ENCODE assay signal across 9 mouse cellular contexts in genomic region chr15:101174294-101175130, GRCm38 (mm10). TPM values are rescaled to one million over a fixed set of nuclear protein-coding genes. Genes with fewer than 3 reads are reported as not detected.
A peak's percentile ranks its signal among the peaks of the same experiment; 100 is the strongest.
DNase-seq lines count a peak whose midpoint lies in the region; ATAC-seq and TF ChIP-seq lines count a peak whose summit lies in the region.
"Had no signal": no experiment of that assay in that cellular context is flagged by ENCODE, and none has a peak within 500 bp of the region (broad histone marks: within the 10 kb centered on the region; RNA-seq: fewer than 3 reads in every experiment).

No protein-coding gene starts in this region.

- H3K27me3 ChIP-seq in megakaryocyte, embryonic 14.5 days (replicated peaks), result no peaks in the 10 kb centered on the region
- peaks cover 10% of the 10 kb centered on the region; the same call in 1 of the 2 replicates for H3K27me3 ChIP-seq in hindbrain, embryonic 12.5 days
- H3K27me3 ChIP-seq in lung, postnatal 0 days (replicated peaks; ENCODE audit: insufficient read depth, low read length), result no peaks in the 10 kb centered on the region

- WGBS in hindbrain, embryonic 12.5 days, result 2% methylated on average over 33 of the region's 46 CpGs
- 4% methylated on average over 20 of the region's 46 CpGs for WGBS in lung, postnatal 0 days

- peak; percentile 58 to 73 for DNase-seq in cerebellum, postnatal 25 days
- no peak for DNase-seq in lung, postnatal 0 days (ENCODE audit: low spot score)
- DNase-seq in thymus, postnatal 0 days (ENCODE audit: low spot score), result peak; percentile 41
- no peak for DNase-seq in urinary bladder, adult 2 months (ENCODE audit: low spot score)
- no peak for DNase-seq in embryo, embryonic 11 days

- H3K9me3 ChIP-seq in megakaryocyte, embryonic 14.5 days, result no peaks in the 10 kb centered on the region
- H3K9me3 ChIP-seq in hindbrain, embryonic 12.5 days (replicated peaks), result no peaks in the 10 kb centered on the region
- H3K9me3 ChIP-seq in lung, postnatal 0 days (ENCODE audit: low read length), result no peaks in the 10 kb centered on the region

- no peak for TF ChIP-seq CTCF in lung, postnatal 0 days (IDR thresholded peaks at IDR 0.05)

- H3K27ac ChIP-seq in hindbrain, embryonic 12.5 days, result peak overlapping the region; percentile 91
- peak overlapping the region; percentile 93 for H3K27ac ChIP-seq in lung, postnatal 0 days (ENCODE audit: low read length)

- H3K4me2 ChIP-seq in hindbrain, embryonic 12.5 days (replicated peaks), result peak overlapping the region; percentile 93
- peak overlapping the region; percentile 81 for H3K4me2 ChIP-seq in lung, postnatal 0 days (replicated peaks; ENCODE audit: low read depth, low read length)

- peaks cover 12% of the 10 kb centered on the region for H3K36me3 ChIP-seq in megakaryocyte, embryonic 14.5 days (replicated peaks; ENCODE audit: low read length)
- no peaks in the 10 kb centered on the region for H3K36me3 ChIP-seq in hindbrain, embryonic 12.5 days
- H3K36me3 ChIP-seq in lung, postnatal 0 days (ENCODE audit: insufficient read depth, low read length), result no peaks in the 10 kb centered on the region

- H3K4me3 ChIP-seq in megakaryocyte, embryonic 14.5 days (replicated peaks), result peak overlapping the region; percentile 95
- H3K4me3 ChIP-seq in hindbrain, embryonic 12.5 days, result peak overlapping the region; percentile 91
- peak overlapping the region; percentile 91 for H3K4me3 ChIP-seq in lung, postnatal 0 days (ENCODE audit: low read depth, low read length)

- no peak for ATAC-seq in megakaryocyte, adult 5-6 weeks (ENCODE audit: poor library complexity, severe bottlenecking)
- ATAC-seq in hindbrain, embryonic 12.5 days (ENCODE audit: low FRiP score), result peak; percentile 66
- ATAC-seq in lung, postnatal 0 days, result no peak; the same call in 1 of the 2 replicates

- H3K9ac ChIP-seq in hindbrain, embryonic 12.5 days, result peak overlapping the region; percentile 98
- peak overlapping the region; percentile 92 for H3K9ac ChIP-seq in lung, postnatal 0 days (replicated peaks; ENCODE audit: low read depth)

- no peak for TF ChIP-seq EP300 in lung, postnatal 0 days (IDR thresholded peaks at IDR 0.05)

- peaks cover 92% of the 10 kb centered on the region for H3K4me1 ChIP-seq in megakaryocyte, embryonic 14.5 days
- H3K4me1 ChIP-seq in hindbrain, embryonic 12.5 days, result peaks cover 47% of the 10 kb centered on the region
- peaks cover 23% of the 10 kb centered on the region; the same call in 1 of the 2 replicates for H3K4me1 ChIP-seq in lung, postnatal 0 days (ENCODE audit: insufficient read depth, low read depth, low read length)

RNA-seq across cellular contexts. Expression of gene Acvr1b, which starts 0.6 kb away (rescaled TPM):
- 6.1 and 8.2 TPM in 2 replicates for polyA plus RNA-seq in megakaryocyte, embryonic 14.5 days (2012; ENCODE audit: insufficient read depth, low replicate concordance)
- total RNA-seq in megakaryocyte, adult 5-6 weeks (2015), result 7.4 and 7.7 TPM in 2 replicates
- total RNA-seq in megakaryocyte, adult 5-6 weeks (2017), result 15.2 and 17.1 TPM in 2 replicates
- 12.2 and 15.5 TPM in 2 replicates for polyA plus RNA-seq in hindbrain, embryonic 12.5 days (2016; fragmentation: Nextera tagmentation; extraction: Ambion mirVana)
- polyA plus RNA-seq in lung, postnatal 0 days (2015; fragmentation: Nextera tagmentation; extraction: Ambion mirVana), result 6.6 and 7.4 TPM in 2 replicates
- 3.9 and 4.6 TPM in 2 replicates for polyA plus RNA-seq in thymus, postnatal 0 days (2015; fragmentation: Nextera tagmentation; extraction: Ambion mirVana)
- polyA plus RNA-seq in urinary bladder, adult 2 months (2012; rRNA removed), result 24.8 and 27.1 TPM in 2 replicates

RNA-seq across cellular contexts. Expression of gene Acvrl1, which starts 46.2 kb away (rescaled TPM):
- polyA plus RNA-seq in megakaryocyte, embryonic 14.5 days (2012; ENCODE audit: insufficient read depth, low replicate concordance), result 2.1 and 7.9 TPM in 2 replicates
- total RNA-seq in megakaryocyte, adult 5-6 weeks (2015), result 6.9 and 8.2 TPM in 2 replicates
- 27.6 and 34.9 TPM in 2 replicates for total RNA-seq in megakaryocyte, adult 5-6 weeks (2017)
- 11.6 TPM in 2 replicates for polyA plus RNA-seq in hindbrain, embryonic 12.5 days (2016; fragmentation: Nextera tagmentation; extraction: Ambion mirVana)
- polyA plus RNA-seq in lung, postnatal 0 days (2015; fragmentation: Nextera tagmentation; extraction: Ambion mirVana), result 159 and 168 TPM in 2 replicates
- 5.8 and 6.5 TPM in 2 replicates for polyA plus RNA-seq in thymus, postnatal 0 days (2015; fragmentation: Nextera tagmentation; extraction: Ambion mirVana)
- polyA plus RNA-seq in urinary bladder, adult 2 months (2012; rRNA removed), result 65.7 and 69.9 TPM in 2 replicates

RNA-seq across cellular contexts. Expression of gene Grasp, which starts 49.5 kb away (rescaled TPM):
- polyA plus RNA-seq in megakaryocyte, embryonic 14.5 days (2012; ENCODE audit: insufficient read depth, low replicate concordance), result 0.47 TPM in 1 of 2 replicates, not detected in the other
- 0.16 and 0.30 TPM in 2 replicates for total RNA-seq in megakaryocyte, adult 5-6 weeks (2015)
- total RNA-seq in megakaryocyte, adult 5-6 weeks (2017), result 0.29 and 0.85 TPM in 2 replicates
- 4.8 and 8.2 TPM in 2 replicates for polyA plus RNA-seq in hindbrain, embryonic 12.5 days (2016; fragmentation: Nextera tagmentation; extraction: Ambion mirVana)
- 8.2 and 8.6 TPM in 2 replicates for polyA plus RNA-seq in lung, postnatal 0 days (2015; fragmentation: Nextera tagmentation; extraction: Ambion mirVana)
- 1.2 TPM in 2 replicates for polyA plus RNA-seq in thymus, postnatal 0 days (2015; fragmentation: Nextera tagmentation; extraction: Ambion mirVana)
- polyA plus RNA-seq in urinary bladder, adult 2 months (2012; rRNA removed), result 8.7 and 9.7 TPM in 2 replicates

RNA-seq across cellular contexts. Expression of gene Ankrd33, which starts 59.0 kb away (rescaled TPM):
- not detected in 2 replicates for polyA plus RNA-seq in megakaryocyte, embryonic 14.5 days (2012; ENCODE audit: insufficient read depth, low replicate concordance)
- total RNA-seq in megakaryocyte, adult 5-6 weeks (2015), result not detected in 2 replicates
- total RNA-seq in megakaryocyte, adult 5-6 weeks (2017), result not detected in 2 replicates
- not detected in 2 replicates for polyA plus RNA-seq in hindbrain, embryonic 12.5 days (2016; fragmentation: Nextera tagmentation; extraction: Ambion mirVana)
- 0.13 TPM in 1 of 2 replicates, not detected in the other for polyA plus RNA-seq in lung, postnatal 0 days (2015; fragmentation: Nextera tagmentation; extraction: Ambion mirVana)
- polyA plus RNA-seq in thymus, postnatal 0 days (2015; fragmentation: Nextera tagmentation; extraction: Ambion mirVana), result not detected in 2 replicates
- polyA plus RNA-seq in urinary bladder, adult 2 months (2012; rRNA removed), result not detected in 2 replicates
- total RNA-seq: common myeloid progenitor, adult 5-6 weeks had no signal

Comparison
In these comparisons a context has a peak if more than half of its experiments do, and no peak if none do; other contexts are left out.
1. DNase-seq: peak in cerebellum, postnatal 25 days (2 of 2) and thymus, postnatal 0 days (single experiment); none in lung, postnatal 0 days (single experiment), urinary bladder, adult 2 months (single experiment) and embryo, embryonic 11 days (single experiment).
2. Peak in every context shown above with its lines, with median percentiles within 50 percentile points of each other: H3K4me3 ChIP-seq.